Mouse (Mus musculus): ENCODE measurements around the gene Vmn1r221. TPM values are rescaled to one million over a fixed set of nuclear protein-coding genes. Genes with fewer than 3 reads are reported as not detected.
"Not testable (repeated sequence)": the region's sequence is repeated elsewhere in the genome, so short reads cannot be mapped to it uniquely, and the experiment has no call there.

The Vmn1r221 gene
- not detected for polyA plus RNA-seq (2021)

GRCm38 (mm10) chr13:23213827-23214226, at the start of gene Vmn1r221:
TSS of gene Vmn1r221 (plus strand) at chr13:23214127.
- POLR2A ChIA-PET; CTCF ChIA-PET; DNase-seq (ENCODE audit: low read depth, low spot score); H3K27me3 ChIP-seq; ATAC-seq; in situ Hi-C loops (cut with MboI; ENCODE audit: low pct_unique_long_range_greater_than_20kb): not testable (repeated sequence)

- POLR2A ChIA-PET; ATAC-seq; DNase-seq (ENCODE audit: low read depth, low spot score); in situ Hi-C loops (cut with MboI; ENCODE audit: low pct_unique_long_range_greater_than_20kb); CTCF ChIA-PET; H3K27me3 ChIP-seq: not testable (repeated sequence)
These were observed 47.5 kb upstream of the Vmn1r221 start for GRCm38 (mm10) chr13:23166471-23166870.

GRCm38 (mm10) chr13:23187875-23188274, 26.1 kb upstream of the Vmn1r221 start, which contains the start of gene Vmn1r220:
TSS of gene Vmn1r220 (minus strand) at chr13:23187975.
- in situ Hi-C loops (cut with MboI; ENCODE audit: low pct_unique_long_range_greater_than_20kb): no loop called here
- DNase-seq (ENCODE audit: low read depth, low spot score) (no peak), ATAC-seq (no peak)
- H3K27me3 ChIP-seq: no peaks in the 10 kb centered on the region
- ChIA-PET CTCF (no interaction called here), POLR2A (no interaction called here)
- no peak for TF ChIP-seq CTCF (IDR thresholded peaks at IDR 0.05)

GRCm38 (mm10) chr13:23203885-23204284, 10.0 kb upstream of the Vmn1r221 start:
- H3K27me3 ChIP-seq; CTCF ChIA-PET; DNase-seq (ENCODE audit: low read depth, low spot score); ATAC-seq; in situ Hi-C loops (cut with MboI; ENCODE audit: low pct_unique_long_range_greater_than_20kb); POLR2A ChIA-PET: not testable (repeated sequence)

- CTCF ChIA-PET, ATAC-seq, H3K27me3 ChIP-seq: not testable (repeated sequence)
These were observed 21.9 kb downstream of the Vmn1r221 start, which contains the start of gene Vmn1r222 for GRCm38 (mm10) chr13:23235847-23236246. TSS of gene Vmn1r222 (minus strand) at chr13:23235947.

GRCm38 (mm10) chr13:23246834-23247233, 32.9 kb downstream of the Vmn1r221 start, which contains the start of gene Vmn1r223:
TSS of gene Vmn1r223 (plus strand) at chr13:23247134.
- ATAC-seq; POLR2A ChIA-PET; CTCF ChIA-PET; DNase-seq (ENCODE audit: low read depth, low spot score); in situ Hi-C loops (cut with MboI; ENCODE audit: low pct_unique_long_range_greater_than_20kb); H3K27me3 ChIP-seq: not testable (repeated sequence)

More at GRCm38 (mm10) chr13:23235847-23236246, 21.9 kb downstream of the Vmn1r221 start, which contains the start of gene Vmn1r222:
- DNase-seq (ENCODE audit: low read depth, low spot score); in situ Hi-C loops (cut with MboI; ENCODE audit: low pct_unique_long_range_greater_than_20kb); POLR2A ChIA-PET: not testable (repeated sequence)

- no peak for DNase-seq (ENCODE audit: low read depth, low spot score)
- ChIA-PET POLR2A (no interaction called here), CTCF (no interaction called here)
- in situ Hi-C loops (cut with MboI; ENCODE audit: low pct_unique_long_range_greater_than_20kb): no loop called here
- TF ChIP-seq CTCF (IDR thresholded peaks at IDR 0.05): no peak
- no peak for ATAC-seq
- H3K27me3 ChIP-seq: no peaks in the 10 kb centered on the region
These were observed 44.7 kb downstream of the Vmn1r221 start for GRCm38 (mm10) chr13:23258546-23259048.

GRCm38 (mm10) chr13:23268606-23269005, 54.7 kb downstream of the Vmn1r221 start:
- DNase-seq (ENCODE audit: low read depth, low spot score); ATAC-seq; H3K27me3 ChIP-seq; POLR2A ChIA-PET; in situ Hi-C loops (cut with MboI; ENCODE audit: low pct_unique_long_range_greater_than_20kb): not testable (repeated sequence)
- CTCF ChIA-PET: interaction anchor here (0.9 kb wide), 1 partner anchor 12 kb away, joined by 3 read pairs; no protein-coding TSS in a partner anchor

- DNase-seq (ENCODE audit: low read depth, low spot score); ATAC-seq; H3K27me3 ChIP-seq; CTCF ChIA-PET; POLR2A ChIA-PET; in situ Hi-C loops (cut with MboI; ENCODE audit: low pct_unique_long_range_greater_than_20kb): not testable (repeated sequence)
These were observed 55.2 kb downstream of the Vmn1r221 start for GRCm38 (mm10) chr13:23269127-23269526.

- ChIA-PET POLR2A (no interaction called here), CTCF (no interaction called here)
- no peak for TF ChIP-seq CTCF (IDR thresholded peaks at IDR 0.05)
- in situ Hi-C loops (cut with MboI; ENCODE audit: low pct_unique_long_range_greater_than_20kb): no loop called here
- ATAC-seq (no peak), DNase-seq (ENCODE audit: low read depth, low spot score) (no peak)
- H3K27me3 ChIP-seq: no peaks in the 10 kb centered on the region
These were observed 55.8 kb downstream of the Vmn1r221 start for GRCm38 (mm10) chr13:23269681-23270080.

- no peak for TF ChIP-seq CTCF (IDR thresholded peaks at IDR 0.05)
These were observed 56.6 kb downstream of the Vmn1r221 start for GRCm38 (mm10) chr13:23270321-23271101.

More at GRCm38 (mm10) chr13:23270321-23271101, 56.6 kb downstream of the Vmn1r221 start:
- DNase-seq (ENCODE audit: low read depth, low spot score) (no peak), ATAC-seq (no peak)
- POLR2A ChIA-PET: no interaction called here
- no peaks in the 10 kb centered on the region for H3K27me3 ChIP-seq
- CTCF ChIA-PET: no interaction called here
- in situ Hi-C loops (cut with MboI; ENCODE audit: low pct_unique_long_range_greater_than_20kb): no loop called here

Other genes starting within 250 kb of the Vmn1r221 start
- not detected for gene Vmn1r213, start 206.5 kb upstream of the Vmn1r221 start, polyA plus RNA-seq (2021)
- not detected for gene Vmn1r214, start 183.7 kb upstream of the Vmn1r221 start, polyA plus RNA-seq (2021)
- gene Vmn1r215, start 146.1 kb upstream of the Vmn1r221 start, polyA plus RNA-seq (2021): not detected
- not detected for gene Vmn1r217, start 95.9 kb upstream of the Vmn1r221 start, polyA plus RNA-seq (2021)
- not detected for gene Vmn1r218, start 81.0 kb upstream of the Vmn1r221 start, polyA plus RNA-seq (2021)
- gene Vmn1r219, start 54.8 kb upstream of the Vmn1r221 start, polyA plus RNA-seq (2021): not detected
- 0.03 TPM for gene Vmn1r220, start 26.2 kb upstream of the Vmn1r221 start, polyA plus RNA-seq (2021)
- not detected for gene Vmn1r222, start 21.8 kb downstream of the Vmn1r221 start, polyA plus RNA-seq (2021)
- gene Vmn1r223, start 33.0 kb downstream of the Vmn1r221 start, polyA plus RNA-seq (2021): not detected
- 19.9 TPM for gene Zfp322a, start 155.1 kb downstream of the Vmn1r221 start, polyA plus RNA-seq (2021)
- gene Abt1, start 209.7 kb downstream of the Vmn1r221 start, polyA plus RNA-seq (2021): 8.3 TPM

Measured in Patski (cell line).